Mouse (Mus musculus): ENCODE results near the gene Zfp266. TPM values are rescaled to one million over a fixed set of nuclear protein-coding genes. Genes with fewer than 3 reads are reported as not detected.
A peak's percentile ranks its signal among the peaks of the same experiment; 100 is the strongest.
"Not testable (repeated sequence)": the region's sequence is repeated elsewhere in the genome, so short reads cannot be mapped to it uniquely, and the experiment has no call there.

Gene Zfp266
- 96.3 and 124 TPM in 2 replicates for total RNA-seq (2014; rRNA removed)
- polyA plus RNA-seq (2015; fragmentation: Nextera tagmentation; extraction: Ambion mirVana): 48.5 and 54.8 TPM in 2 replicates

DNA sequence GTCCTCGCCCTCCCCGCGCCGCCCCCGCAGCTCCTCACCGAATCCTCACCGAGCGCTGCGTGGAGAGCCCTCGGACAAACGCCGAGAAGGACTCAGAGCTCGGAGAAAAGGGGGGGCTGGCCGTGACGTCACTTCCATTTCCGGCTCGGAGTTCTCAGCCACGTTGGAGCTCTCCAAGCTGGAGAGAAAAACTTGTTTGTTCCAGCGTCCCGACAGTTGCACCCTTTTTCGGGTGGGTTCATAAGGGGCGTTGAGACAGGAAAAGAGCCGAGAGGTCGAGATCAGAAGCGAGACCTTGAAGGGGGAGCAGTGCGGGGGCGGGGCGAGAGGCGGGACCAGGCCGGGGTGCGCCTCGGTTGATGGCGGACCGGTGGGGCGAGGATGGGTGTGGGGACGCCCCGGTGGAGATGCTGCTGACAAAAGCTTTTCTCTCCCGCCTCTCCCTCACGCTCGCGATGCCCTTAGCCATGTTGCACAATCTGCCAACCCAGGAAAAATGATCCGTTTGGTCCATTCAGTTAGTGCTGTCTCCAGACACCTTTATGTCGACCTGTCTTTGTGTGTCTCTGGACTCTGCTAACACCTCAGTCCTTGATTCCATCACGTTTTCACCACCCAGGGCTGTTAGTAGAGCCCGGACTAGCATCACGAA lies at the start of gene Zfp266:
TSS of gene Zfp266 (minus strand) at position 112 of the 652 bp plus-strand sequence.
- no peaks in the 10 kb centered on the region for H3K9me3 ChIP-seq (ENCODE audit: low read length)
- under 1% methylated on average over 46 of the region's 46 CpGs for WGBS
- H3K27ac ChIP-seq (ENCODE audit: low read depth, low read length): peak within 1 kb of the TSS; percentile 96
- TF ChIP-seq CTCF (IDR thresholded peaks at IDR 0.05): no peak
- no peaks in the 10 kb centered on the region for H3K36me3 ChIP-seq (ENCODE audit: insufficient read depth, low read length)
- DNase-seq (ENCODE audit: low spot score): peak; percentile 94
- H3K4me2 ChIP-seq (ENCODE audit: low read depth, low read length, poor library complexity, severe bottlenecking): peak within 1 kb of the TSS; percentile 60
- peak within 1 kb of the TSS; percentile 70 for H3K4me3 ChIP-seq (ENCODE audit: low read depth, low read length)
- no peaks in the 10 kb centered on the region for H3K27me3 ChIP-seq (ENCODE audit: insufficient read depth, low read length)
- ATAC-seq (ENCODE audit: low FRiP score): peak; percentile 93
- peak within 1 kb of the TSS; percentile 71 for H3K9ac ChIP-seq (replicated peaks; ENCODE audit: low read length, poor library complexity, severe bottlenecking)
- peaks cover 17% of the 10 kb centered on the region for H3K4me1 ChIP-seq (ENCODE audit: insufficient read depth, low read length)

DNA sequence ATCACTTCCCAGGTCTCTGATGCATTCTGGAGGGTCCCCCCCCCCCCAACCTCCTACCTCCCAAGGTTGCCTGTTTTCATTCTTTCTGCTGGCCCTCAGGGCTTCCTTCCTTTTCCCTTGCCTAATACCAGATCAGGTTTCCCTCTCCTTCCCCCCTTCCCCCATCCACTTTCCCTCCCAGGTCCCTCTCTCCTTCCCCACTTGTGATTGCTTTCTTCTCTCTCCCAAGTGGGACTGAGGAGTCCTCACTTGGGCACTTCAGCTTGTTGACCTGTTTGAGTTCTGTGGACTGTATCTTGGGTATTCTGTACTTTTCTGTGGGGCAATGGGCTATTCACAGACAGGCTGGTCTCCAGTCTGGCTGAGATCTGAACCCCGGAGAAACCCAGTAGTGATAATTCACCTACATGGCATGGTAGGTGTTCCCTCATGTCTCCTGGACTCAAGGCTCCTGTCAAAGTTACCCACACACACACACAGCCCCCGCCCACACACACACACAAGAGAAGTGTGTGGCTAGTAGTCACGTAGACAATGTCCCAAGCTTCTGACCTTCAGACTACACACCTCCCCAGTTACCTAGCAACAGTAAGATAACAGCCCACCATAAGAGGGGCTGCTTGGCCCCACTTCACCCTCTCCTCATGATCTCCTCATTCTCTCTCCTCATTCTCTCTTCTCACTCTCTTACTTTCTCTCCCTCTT lies 44.3 kb upstream of the Zfp266 start:
- H3K27me3 ChIP-seq (ENCODE audit: insufficient read depth, low read length); H3K4me2 ChIP-seq (ENCODE audit: low read depth, low read length, poor library complexity, severe bottlenecking); H3K9ac ChIP-seq (replicated peaks; ENCODE audit: low read length, poor library complexity, severe bottlenecking); H3K36me3 ChIP-seq (ENCODE audit: insufficient read depth, low read length); ATAC-seq (ENCODE audit: low FRiP score); H3K27ac ChIP-seq (ENCODE audit: low read depth, low read length); H3K4me3 ChIP-seq (ENCODE audit: low read depth, low read length); DNase-seq (ENCODE audit: low spot score); H3K9me3 ChIP-seq (ENCODE audit: low read length); H3K4me1 ChIP-seq (ENCODE audit: insufficient read depth, low read length): not testable (repeated sequence)
- 74% methylated on average over 3 of the region's 3 CpGs for WGBS

DNA sequence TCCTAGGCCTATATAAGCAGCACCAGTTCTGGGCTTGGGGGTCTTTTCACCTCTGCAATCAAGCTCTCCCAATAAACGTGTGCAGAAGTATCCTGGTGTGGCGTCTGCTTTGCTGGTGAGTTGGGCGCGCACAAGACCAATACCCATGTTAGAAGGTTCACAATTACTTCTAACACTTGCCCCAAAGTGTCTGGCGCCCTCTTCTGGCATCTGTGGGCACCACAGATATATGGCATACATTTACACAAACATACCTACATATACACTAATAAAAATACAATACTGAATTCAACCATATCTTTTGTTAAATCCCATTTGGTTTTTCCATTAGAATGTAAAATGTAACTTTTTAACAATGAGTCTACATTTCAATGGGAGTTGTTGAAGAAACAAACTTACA lies 41.0 kb upstream of the Zfp266 start:
- no peak overlapping the region for H3K9ac ChIP-seq (replicated peaks; ENCODE audit: low read length, poor library complexity, severe bottlenecking)
- DNase-seq (ENCODE audit: low spot score): no peak
- ATAC-seq (ENCODE audit: low FRiP score): no peak
- no peak for TF ChIP-seq CTCF (IDR thresholded peaks at IDR 0.05)
- no peaks in the 10 kb centered on the region for H3K27me3 ChIP-seq (ENCODE audit: insufficient read depth, low read length)
- H3K36me3 ChIP-seq (ENCODE audit: insufficient read depth, low read length): no peaks in the 10 kb centered on the region
- H3K9me3 ChIP-seq (ENCODE audit: low read length): no peaks in the 10 kb centered on the region
- no peaks in the 10 kb centered on the region for H3K4me1 ChIP-seq (ENCODE audit: insufficient read depth, low read length)
- H3K27ac ChIP-seq (ENCODE audit: low read depth, low read length): no peak overlapping the region
- 85% methylated on average over 5 of the region's 5 CpGs for WGBS
- H3K4me3 ChIP-seq (ENCODE audit: low read depth, low read length): no peak overlapping the region
- H3K4me2 ChIP-seq (ENCODE audit: low read depth, low read length, poor library complexity, severe bottlenecking): no peak overlapping the region

DNA sequence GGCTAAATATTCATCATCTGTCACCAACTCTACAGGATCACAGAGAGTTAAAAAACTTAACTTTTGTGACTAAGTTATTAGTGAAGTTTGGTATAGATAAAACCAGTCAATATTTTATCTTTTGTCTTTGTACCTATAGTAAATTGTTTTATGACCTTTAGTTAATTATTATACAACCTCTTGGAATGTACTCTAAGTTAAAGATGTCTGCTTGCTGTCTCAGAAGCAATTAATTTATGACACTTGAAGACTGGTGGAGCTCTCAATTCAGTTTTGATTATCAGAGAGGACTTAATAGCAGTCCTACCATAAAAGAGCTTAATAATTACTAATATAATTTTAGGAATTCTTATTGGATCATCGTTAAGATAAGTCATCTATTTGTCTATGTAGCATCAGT lies 31.5 kb upstream of the Zfp266 start:
- Histone ChIP-seq H3K36me3 (ENCODE audit: insufficient read depth, low read length) (no peaks in the 10 kb centered on the region), H3K4me3 (ENCODE audit: low read depth, low read length) (no peak overlapping the region), H3K4me2 (ENCODE audit: low read depth, low read length, poor library complexity, severe bottlenecking) (no peak overlapping the region), H3K27ac (ENCODE audit: low read depth, low read length) (no peak overlapping the region), H3K9ac (replicated peaks; ENCODE audit: low read length, poor library complexity, severe bottlenecking) (no peak overlapping the region), H3K9me3 (ENCODE audit: low read length) (no peaks in the 10 kb centered on the region), H3K4me1 (ENCODE audit: insufficient read depth, low read length) (no peaks in the 10 kb centered on the region), H3K27me3 (ENCODE audit: insufficient read depth, low read length) (no peaks in the 10 kb centered on the region)
- ATAC-seq (ENCODE audit: low FRiP score) (no peak), DNase-seq (ENCODE audit: low spot score) (no peak)
- TF ChIP-seq CTCF (IDR thresholded peaks at IDR 0.05): no peak
- WGBS: 76% methylated on average over 1 of the region's 1 CpGs

DNA sequence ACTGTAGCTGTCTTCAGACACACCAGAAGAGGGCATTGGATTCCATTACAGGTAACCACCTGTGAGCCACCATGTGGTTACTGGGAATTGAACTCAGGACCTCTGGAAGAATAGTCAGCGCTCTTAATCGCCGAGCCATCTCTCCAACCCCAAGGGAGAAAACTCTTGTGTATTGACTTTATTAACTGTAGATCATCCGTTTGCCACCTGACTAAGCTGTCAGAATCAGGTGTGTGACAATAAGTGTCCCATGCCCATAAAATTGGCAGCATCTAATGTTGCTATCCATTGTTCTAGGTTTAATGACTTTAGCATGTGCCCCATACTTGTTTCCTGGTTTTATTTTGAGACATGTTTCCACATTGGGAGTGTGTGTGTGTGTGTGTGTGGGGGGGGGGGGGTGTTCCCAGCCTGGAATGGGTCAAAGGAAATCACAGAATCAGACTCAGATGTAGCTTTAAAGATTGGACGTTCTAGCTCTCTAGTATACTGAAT lies 30.6 kb upstream of the Zfp266 start:
- no peak for DNase-seq (ENCODE audit: low spot score)
- Histone ChIP-seq H3K4me3 (ENCODE audit: low read depth, low read length) (no peak overlapping the region), H3K4me2 (ENCODE audit: low read depth, low read length, poor library complexity, severe bottlenecking) (no peak overlapping the region), H3K27me3 (ENCODE audit: insufficient read depth, low read length) (no peaks in the 10 kb centered on the region), H3K9me3 (ENCODE audit: low read length) (no peaks in the 10 kb centered on the region), H3K9ac (replicated peaks; ENCODE audit: low read length, poor library complexity, severe bottlenecking) (no peak overlapping the region), H3K27ac (ENCODE audit: low read depth, low read length) (no peak overlapping the region), H3K36me3 (ENCODE audit: insufficient read depth, low read length) (no peaks in the 10 kb centered on the region), H3K4me1 (ENCODE audit: insufficient read depth, low read length) (no peaks in the 10 kb centered on the region)
- no peak for ATAC-seq (ENCODE audit: low FRiP score)
- WGBS: 55% methylated on average over 5 of the region's 5 CpGs
- no peak for TF ChIP-seq CTCF (IDR thresholded peaks at IDR 0.05)

DNA sequence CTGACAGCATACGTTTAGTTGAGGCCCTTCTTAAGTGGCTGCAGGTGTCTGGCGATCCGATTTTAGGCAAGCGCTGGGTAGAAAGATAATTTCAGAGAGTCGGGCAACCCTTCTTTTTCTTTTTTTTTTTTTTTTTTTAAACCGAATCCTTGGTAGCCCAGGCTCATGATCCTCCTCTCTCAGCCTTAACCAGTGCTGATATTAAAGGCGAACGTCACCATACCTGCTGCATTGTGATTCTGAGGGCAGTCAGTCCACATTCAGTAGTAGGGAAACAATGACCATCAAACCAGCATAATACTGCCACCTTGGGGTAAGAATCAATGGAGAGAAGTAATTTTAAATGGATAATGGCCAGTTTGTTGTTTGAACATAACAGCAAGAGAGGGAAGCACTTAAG lies 23.9 kb upstream of the Zfp266 start:
- peak; percentile 75 for DNase-seq (ENCODE audit: low spot score)
- Histone ChIP-seq H3K9me3 (ENCODE audit: low read length) (no peaks in the 10 kb centered on the region), H3K27ac (ENCODE audit: low read depth, low read length) (peak overlapping the region; percentile 79), H3K9ac (replicated peaks; ENCODE audit: low read length, poor library complexity, severe bottlenecking) (peak overlapping the region; percentile 66; the same call in 1 of the 2 replicates), H3K4me3 (ENCODE audit: low read depth, low read length) (peak overlapping the region; percentile 30), H3K4me1 (ENCODE audit: insufficient read depth, low read length) (no peaks in the 10 kb centered on the region), H3K4me2 (ENCODE audit: low read depth, low read length, poor library complexity, severe bottlenecking) (peak overlapping the region; percentile 42), H3K27me3 (ENCODE audit: insufficient read depth, low read length) (no peaks in the 10 kb centered on the region), H3K36me3 (ENCODE audit: insufficient read depth, low read length) (no peaks in the 10 kb centered on the region)
- 0 out of 2 replicates have a peak, but pooled peaks have one; percentile 36 for ATAC-seq (ENCODE audit: low FRiP score)
- WGBS: 18% methylated on average over 8 of the region's 8 CpGs
- TF ChIP-seq CTCF (IDR thresholded peaks at IDR 0.05): peak; percentile 75
